Mouse (Mus musculus) heart, adult 9 months (tissue): ENCODE measurements around the gene Chchd1.

Experiments used
- DNase-seq, 2 experiments: peaks; one replicate each; pipeline ENCODE4 v3.0.0; 2022; ENCODE audit warnings: low spot score in 2 of 2

The Chchd1 gene

DNA sequence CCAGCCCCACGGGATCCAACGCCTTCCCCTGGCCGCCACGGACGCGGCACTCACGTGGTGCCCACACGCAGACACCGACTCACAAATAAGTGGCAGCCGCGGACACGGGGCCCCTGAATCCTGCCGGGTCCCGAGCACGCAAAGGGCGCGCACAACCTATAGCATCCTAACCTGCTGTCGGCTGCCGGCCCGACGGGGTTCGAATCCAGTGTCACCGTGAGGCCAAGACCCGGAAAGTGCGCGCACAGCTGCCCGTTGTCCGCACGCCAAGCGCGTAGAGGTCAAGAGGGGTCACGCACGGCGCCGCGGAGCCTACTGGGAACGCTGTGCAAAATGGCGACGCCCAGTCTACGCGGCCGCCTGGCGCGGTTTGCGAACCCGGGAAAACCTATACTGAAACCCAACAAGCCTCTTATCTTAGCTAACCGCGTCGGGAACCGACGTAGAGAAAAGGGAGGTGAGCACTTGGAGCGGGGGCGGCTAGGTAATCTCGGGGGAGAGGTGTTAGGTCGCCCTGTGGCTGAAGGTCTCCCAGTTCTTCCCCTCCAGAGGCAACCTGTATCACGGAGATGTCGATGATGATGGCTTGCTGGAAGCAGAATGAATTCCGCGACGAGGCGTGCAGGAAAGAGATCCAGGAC lies at the start of gene Chchd1:
Gene Chchd1 (plus strand): TSS at position 266 of the 641 bp plus-strand sequence.
- DNase-seq = peak; percentile 84 to 90

GRCm38 (mm10) chr14:20654690-20655421 lies 48.0 kb upstream of the Chchd1 start:
- DNase-seq = no peak

DNA sequence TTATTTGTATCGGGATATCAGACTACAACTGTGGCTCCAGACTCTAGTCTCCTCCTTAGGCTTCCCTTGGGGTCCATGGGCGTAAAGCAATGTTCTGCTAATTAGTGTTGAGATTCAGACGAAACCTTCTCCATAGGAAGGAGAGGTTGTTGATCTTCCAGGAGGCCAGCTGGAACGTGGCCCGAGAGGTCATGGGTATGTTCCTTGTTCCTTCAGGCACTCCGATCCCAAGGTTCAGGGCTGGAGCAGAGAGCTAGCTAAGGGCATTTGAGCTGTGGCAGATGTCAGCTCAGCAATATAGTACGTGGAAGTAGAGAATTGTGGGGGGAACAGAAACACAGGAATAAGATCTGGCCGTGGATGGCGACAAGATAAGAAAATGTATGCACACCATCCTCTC lies 47.1 kb upstream of the Chchd1 start:
- no peak for DNase-seq

GRCm38 (mm10) chr14:20656361-20656760 lies 46.4 kb upstream of the Chchd1 start, which contains the start of gene Myoz1:
Myoz1 (minus strand) TSS chr14:20656540.
- no peak for DNase-seq

GRCm38 (mm10) chr14:20658326-20658725 lies 44.5 kb upstream of the Chchd1 start:
- DNase-seq = no peak

DNA sequence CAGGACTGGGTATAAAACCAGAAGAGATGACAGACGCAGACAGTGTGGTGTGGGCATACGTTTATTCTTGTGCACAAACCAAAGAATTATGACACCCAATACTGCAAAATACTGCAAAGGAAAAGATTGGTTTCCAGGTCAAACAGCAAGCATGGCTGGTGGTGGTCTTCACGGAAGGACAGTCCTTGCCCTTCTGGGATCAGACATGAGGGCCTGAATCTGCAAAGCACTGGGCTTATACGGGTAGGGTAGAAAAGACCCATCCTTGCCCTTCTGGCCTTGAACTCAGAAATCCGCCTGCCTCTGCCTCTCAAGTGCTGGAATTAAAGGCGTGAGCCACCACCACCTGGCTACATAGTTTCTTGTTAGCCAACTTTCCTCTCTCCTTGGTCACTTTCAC lies 43.9 kb upstream of the Chchd1 start:
- no peak for DNase-seq

GRCm38 (mm10) chr14:20659687-20660086 lies 43.1 kb upstream of the Chchd1 start:
- no peak for DNase-seq

DNA sequence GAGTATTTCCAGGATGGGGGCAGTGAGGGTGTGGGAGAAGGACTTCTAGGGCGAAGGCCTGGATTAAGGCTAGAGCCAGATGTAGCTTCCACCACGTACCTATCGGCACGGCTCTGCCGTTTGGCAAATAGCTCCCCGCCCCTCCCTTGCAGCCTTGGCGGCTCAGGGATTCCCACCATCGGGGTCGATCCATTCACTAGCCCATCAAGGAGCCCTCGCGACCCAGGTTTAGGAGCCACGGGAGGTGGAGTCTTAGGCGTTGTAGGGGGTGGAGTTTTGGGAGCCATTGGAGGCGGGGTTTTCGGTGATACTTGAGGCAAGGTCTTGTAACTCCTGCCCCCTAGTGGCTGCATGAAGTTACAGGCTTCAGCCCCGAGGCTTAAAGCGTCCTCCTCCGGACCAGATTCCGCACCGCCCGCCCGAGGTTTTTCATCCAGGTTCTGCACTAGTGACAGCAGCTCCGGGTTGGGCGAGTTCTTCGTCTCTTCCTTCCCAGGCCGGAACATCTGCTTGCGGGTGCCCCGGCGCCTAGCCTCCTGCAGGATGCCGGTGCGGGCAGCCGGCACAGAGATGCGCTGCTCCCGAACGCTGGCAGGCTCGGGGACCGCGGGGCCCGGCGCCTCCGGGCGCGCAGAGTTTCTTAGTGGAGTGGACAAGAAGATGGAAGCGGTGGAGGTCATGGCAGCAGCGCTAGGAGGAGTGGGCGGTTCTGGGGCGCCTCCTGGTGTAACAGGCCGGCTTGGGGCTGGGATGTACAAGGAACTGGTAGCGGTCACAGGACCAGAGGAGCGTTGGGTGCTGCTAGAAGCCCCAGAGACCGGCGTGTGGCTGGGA lies 41.8 kb upstream of the Chchd1 start:
- peak; percentile 92 to 97 for DNase-seq

GRCm38 (mm10) chr14:20661661-20662331 lies 41.0 kb upstream of the Chchd1 start:
- no peak for DNase-seq

DNA sequence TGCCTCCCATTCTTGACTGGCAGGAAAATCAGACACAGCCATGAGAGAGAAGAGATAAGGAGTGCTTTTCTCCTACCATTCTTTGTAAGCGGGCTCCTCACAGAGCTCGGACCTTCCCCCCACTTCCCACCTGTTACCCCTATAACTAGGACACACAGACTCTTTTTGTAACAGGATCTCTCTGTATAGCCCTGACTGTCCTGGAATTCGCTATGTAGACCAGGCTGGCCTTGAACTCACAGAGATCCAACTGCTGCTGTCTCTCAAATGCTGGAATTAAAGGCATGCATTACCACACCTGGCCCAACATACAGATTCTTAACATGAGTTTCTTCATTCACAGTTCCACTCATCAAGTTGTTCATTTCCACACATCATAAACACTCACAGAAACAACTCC lies 40.1 kb upstream of the Chchd1 start:
- DNase-seq = no peak

GRCm38 (mm10) chr14:20663601-20664000 lies 39.2 kb upstream of the Chchd1 start:
- no peak for DNase-seq

- DNase-seq = peak in 1 of 2 experiments; percentile 54
These were observed 38.4 kb upstream of the Chchd1 start for GRCm38 (mm10) chr14:20664436-20664835.

- DNase-seq = no peak
These were observed 35.3 kb upstream of the Chchd1 start for GRCm38 (mm10) chr14:20667469-20667868.

DNA sequence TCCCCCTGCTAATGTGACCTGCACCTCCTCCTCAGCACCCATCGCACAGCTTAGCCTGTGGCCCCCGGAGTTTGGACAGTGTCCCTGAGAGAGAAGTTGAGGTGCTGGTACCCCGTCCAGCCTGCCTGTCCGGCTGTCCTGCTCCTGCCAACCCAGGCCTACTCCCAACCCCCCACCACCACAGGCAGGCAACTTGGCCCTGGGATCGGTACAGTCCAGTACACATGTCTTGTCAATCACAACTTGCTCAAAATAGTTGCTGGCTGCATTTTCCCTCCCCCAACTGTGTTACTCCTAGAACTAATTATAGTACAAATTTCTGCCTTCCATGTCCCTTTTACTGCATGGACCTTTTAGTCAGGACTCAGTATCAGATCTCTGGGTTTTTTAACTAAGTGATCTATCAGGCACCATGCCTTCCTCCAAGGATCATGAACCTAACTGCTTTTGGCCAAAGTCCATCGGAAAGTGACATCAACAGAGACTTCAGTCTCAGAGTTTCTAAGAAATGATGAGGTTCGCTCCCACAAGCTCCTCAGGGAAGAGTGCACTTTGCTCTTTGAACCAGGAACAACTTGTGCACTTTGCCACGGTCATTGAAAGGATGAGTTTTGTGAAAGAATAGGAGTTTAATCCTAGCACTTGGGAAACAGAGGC lies 34.5 kb upstream of the Chchd1 start, which contains the start of gene Synpo2l:
Gene Synpo2l (minus strand): TSS at position 201 of the 657 bp plus-strand sequence.
- peak; percentile 72 to 82 for DNase-seq

GRCm38 (mm10) chr14:20672990-20673389 lies 29.8 kb upstream of the Chchd1 start:
- DNase-seq = no peak

DNA sequence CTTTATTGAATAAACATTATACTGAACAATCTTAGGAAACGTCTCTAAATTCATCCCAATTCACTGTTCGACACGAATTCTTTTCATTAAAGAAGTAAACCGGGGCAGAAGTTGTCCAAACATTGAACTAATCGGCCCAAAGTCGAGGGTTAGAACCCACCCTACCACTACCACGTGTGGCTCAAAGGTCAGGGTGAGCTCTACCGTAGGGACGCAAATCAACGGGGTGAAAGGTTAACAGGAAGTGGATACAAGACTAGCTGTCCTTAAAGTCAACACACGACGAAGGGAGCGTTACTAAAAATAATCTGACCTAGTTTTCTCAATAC lies 29.1 kb upstream of the Chchd1 start:
- no peak for DNase-seq

DNA sequence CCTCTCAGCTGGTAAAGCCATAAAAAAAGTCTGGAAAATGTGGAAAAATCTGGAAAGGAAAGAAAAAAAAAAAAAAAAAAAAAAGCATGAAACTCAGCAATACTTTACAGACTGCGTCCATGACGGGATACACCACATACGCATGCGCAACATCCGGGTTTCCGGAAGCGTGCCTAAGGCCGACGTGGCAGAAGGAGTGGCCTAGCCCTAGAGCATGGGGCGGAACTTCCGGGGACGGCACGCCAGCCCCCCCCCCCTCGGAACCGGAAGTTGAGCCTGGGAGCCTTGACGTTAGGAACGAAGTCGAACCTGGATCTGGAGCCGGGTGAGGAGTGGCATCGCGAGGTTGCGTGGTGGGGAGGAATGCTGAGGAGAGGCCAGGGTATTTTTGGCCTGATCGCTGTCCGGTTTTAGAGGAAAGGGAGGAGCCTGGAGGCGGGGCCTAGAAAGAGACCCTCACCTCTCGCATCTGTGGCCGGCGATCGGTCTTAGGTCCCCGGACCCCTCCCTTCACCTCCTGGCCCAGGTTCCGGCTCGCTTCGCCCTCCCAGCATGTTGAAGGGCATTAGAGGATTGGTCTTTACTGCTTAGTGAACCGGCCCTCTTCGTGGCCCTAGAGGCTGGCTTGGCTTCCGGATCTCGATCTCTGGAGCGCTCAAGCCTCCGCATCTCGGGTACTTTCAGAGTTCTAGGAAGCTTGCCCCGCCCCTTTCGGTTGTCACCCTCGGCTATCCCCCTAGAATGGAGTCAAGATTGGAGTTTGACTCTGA lies 28.6 kb upstream of the Chchd1 start, which contains the start of gene Sec24c:
Gene Sec24c (plus strand): TSS at position 245 of the 770 bp plus-strand sequence.
- peak; percentile 93 to 95 for DNase-seq

DNA sequence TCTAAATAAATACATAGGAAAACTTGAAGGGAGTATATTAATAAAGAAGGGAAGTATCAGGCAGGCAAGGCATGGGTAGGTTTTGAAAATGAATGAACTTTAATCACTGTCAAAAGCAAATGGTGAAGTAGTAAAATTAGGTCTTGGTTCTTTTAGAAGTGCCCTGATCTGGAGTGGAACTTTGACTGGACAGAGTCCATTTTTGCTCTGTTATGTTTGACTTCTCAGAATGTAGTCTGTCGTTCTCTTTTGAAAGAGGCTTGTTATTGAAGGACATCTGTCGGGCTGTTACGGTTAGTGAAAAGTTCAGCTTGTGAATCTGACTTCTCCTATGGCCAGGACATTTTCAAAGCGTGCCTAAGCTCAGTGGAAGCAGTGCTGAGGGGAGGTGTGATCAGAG lies 24.9 kb upstream of the Chchd1 start:
- no peak for DNase-seq

- DNase-seq = no peak
These were observed 21.1 kb upstream of the Chchd1 start for GRCm38 (mm10) chr14:20681742-20682141.

GRCm38 (mm10) chr14:20682498-20682897 lies 20.3 kb upstream of the Chchd1 start:
- DNase-seq = no peak
